Mouse (Mus musculus) hematopoietic stem cell, adult 5-6 weeks (primary cell): ENCODE measurements around the gene Wif1. TPM values are rescaled to one million over a fixed set of nuclear protein-coding genes. Genes with fewer than 3 reads are reported as not detected.
A peak's percentile ranks its signal among the peaks of the same experiment; 100 is the strongest.

Experiments used
- ATAC-seq, 2 experiments: fragments of 125-278 bp in 1 of 2; replicated peaks in 1 of 2; 2 replicates each; pipeline ENCODE4 v1.8.0; 2016 to 2017; ENCODE audit warnings: inconsistent platforms in 2 of 2, mild to moderate bottlenecking in 2 of 2, moderate number of reproducible peaks in 2 of 2, low read depth in 1 of 2, moderate TSS enrichment in 1 of 2; ENCODE audit not compliant: low FRiP score in 2 of 2, poor library complexity in 2 of 2, severe bottlenecking in 2 of 2, insufficient read depth in 1 of 2, low TSS enrichment in 1 of 2
- total RNA-seq: library from RNA; stranded (forward); fragments of 172-1452, 232-1000 nt; gene quantifications from 2 replicates; pipeline ENCODE4 v1.2.3, GENCODE M21; 2017

The Wif1 gene
- total RNA-seq, 1 experiment from 2014 or later = not detected

- no peak for ATAC-seq
Observed at GRCm38 (mm10) chr10:121061336-121061835, 27.6 kb downstream of the Wif1 start.

- ATAC-seq = no peak
Observed at GRCm38 (mm10) chr10:121062704-121063103, 28.9 kb downstream of the Wif1 start.

- no peak for ATAC-seq
Observed at GRCm38 (mm10) chr10:121067416-121067951, 33.7 kb downstream of the Wif1 start.

GRCm38 (mm10) chr10:121068003-121068402 lies 34.2 kb downstream of the Wif1 start:
- ATAC-seq = no peak

- ATAC-seq = peak in 1 of 2 experiments; percentile 65; a peak in 2 of 4 replicates
Observed at GRCm38 (mm10) chr10:121070742-121071141, 37.0 kb downstream of the Wif1 start.

GRCm38 (mm10) chr10:121080500-121080899 lies 46.7 kb downstream of the Wif1 start:
- no peak for ATAC-seq

GRCm38 (mm10) chr10:121082881-121083280 lies 49.1 kb downstream of the Wif1 start:
- ATAC-seq = no peak

- no peak for ATAC-seq
Observed at GRCm38 (mm10) chr10:121083512-121083911, 49.8 kb downstream of the Wif1 start.

GRCm38 (mm10) chr10:121088679-121089078 lies 54.9 kb downstream of the Wif1 start:
- ATAC-seq = no peak

- ATAC-seq = peak; percentile 84 to 94
Observed at GRCm38 (mm10) chr10:121089312-121089711, 55.6 kb downstream of the Wif1 start.

- peak in 1 of 2 experiments; percentile 36; a peak in 1 of 4 replicates for ATAC-seq
Observed at GRCm38 (mm10) chr10:121090006-121090405, 56.2 kb downstream of the Wif1 start.

GRCm38 (mm10) chr10:121095948-121096347 lies 62.2 kb downstream of the Wif1 start:
- ATAC-seq = no peak

- no peak for ATAC-seq
Observed at GRCm38 (mm10) chr10:121098263-121098662, 64.5 kb downstream of the Wif1 start.

GRCm38 (mm10) chr10:121099658-121100057 lies 65.9 kb downstream of the Wif1 start:
- no peak for ATAC-seq

- ATAC-seq = no peak
Observed at GRCm38 (mm10) chr10:121116115-121116514, 82.4 kb downstream of the Wif1 start.

- no peak for ATAC-seq
Observed at GRCm38 (mm10) chr10:121116636-121117035, 82.9 kb downstream of the Wif1 start.

GRCm38 (mm10) chr10:121120751-121121150 lies 87.0 kb downstream of the Wif1 start:
- ATAC-seq = no peak

GRCm38 (mm10) chr10:121124481-121124880 lies 90.7 kb downstream of the Wif1 start:
- no peak for ATAC-seq
